Mouse (Mus musculus) MEL-GATA-1-ER (cell line): ENCODE measurements around the gene Gm8237.
"Not testable (repeated sequence)": the region's sequence is repeated elsewhere in the genome, so short reads cannot be mapped to it uniquely, and the experiment has no call there.

Source experiments
- DNase-seq: peaks from one replicate; pipeline ENCODE4 v3.0.0-alpha.2; 2012; ENCODE audit warnings: low read depth; ENCODE audit errors: extremely low read depth

Gm8237 gene

GRCm38 (mm10) chr14:5880241-5880640, at the start of gene Gm8237:
Gene Gm8237 (minus strand): TSS chr14:5880382.
- DNase-seq = not testable (repeated sequence)

DNA sequence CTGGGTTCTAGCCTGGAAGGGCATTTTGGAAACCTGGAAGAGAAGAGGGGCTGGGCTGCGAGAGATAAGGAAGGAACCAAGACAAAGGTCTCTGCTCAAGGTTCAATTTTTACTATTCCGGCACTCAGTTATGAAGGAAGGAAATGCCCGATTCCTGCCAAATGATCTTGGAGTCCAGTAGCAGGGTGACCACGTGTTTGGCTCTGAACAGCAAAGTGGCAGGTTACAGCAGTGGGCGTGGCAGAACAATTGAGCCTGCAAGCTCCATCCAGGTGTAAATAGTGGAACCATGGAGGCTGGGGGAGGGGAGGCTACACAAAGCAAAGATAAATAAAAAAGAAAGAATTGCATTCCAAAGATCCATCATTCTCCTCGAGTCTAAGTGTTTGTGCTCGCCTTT, 43.1 kb upstream of the Gm8237 start:
- DNase-seq = not testable (repeated sequence)

DNA sequence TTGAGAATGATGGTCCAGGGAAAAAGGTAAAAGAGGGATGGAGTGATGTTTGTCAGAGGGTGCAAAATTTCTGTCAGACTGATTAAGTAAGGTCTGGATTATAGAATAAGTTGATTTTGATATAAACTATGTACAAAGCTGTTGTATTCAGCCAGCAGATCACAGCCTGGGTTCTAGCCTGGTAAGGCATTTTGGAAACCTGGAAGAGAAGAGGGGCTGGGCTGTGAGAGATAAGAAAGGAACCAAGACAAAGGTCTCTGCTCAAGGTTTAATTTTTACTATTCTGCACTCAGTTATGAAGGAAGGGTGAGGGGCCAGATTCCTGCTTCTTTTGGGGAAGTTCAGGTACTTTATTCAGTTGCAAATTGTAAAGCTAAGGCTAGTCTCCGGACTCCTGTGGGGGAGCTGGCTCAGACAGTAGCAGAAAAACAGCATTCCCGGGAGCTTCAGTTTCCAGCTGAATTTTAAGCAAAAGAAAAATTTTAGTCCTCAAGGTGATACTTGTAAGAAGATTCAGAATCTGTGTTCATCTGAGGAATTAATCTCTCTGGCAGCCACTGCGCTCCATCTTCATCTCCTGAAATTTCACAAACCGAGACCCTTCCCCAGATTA, 38.3 kb upstream of the Gm8237 start:
- DNase-seq = not testable (repeated sequence)

- DNase-seq = not testable (repeated sequence)
Measured at GRCm38 (mm10) chr14:5913701-5914100, 33.5 kb upstream of the Gm8237 start.

- DNase-seq = not testable (repeated sequence)
Measured at GRCm38 (mm10) chr14:5879791-5880190, 391 bp downstream of the Gm8237 start.

DNA sequence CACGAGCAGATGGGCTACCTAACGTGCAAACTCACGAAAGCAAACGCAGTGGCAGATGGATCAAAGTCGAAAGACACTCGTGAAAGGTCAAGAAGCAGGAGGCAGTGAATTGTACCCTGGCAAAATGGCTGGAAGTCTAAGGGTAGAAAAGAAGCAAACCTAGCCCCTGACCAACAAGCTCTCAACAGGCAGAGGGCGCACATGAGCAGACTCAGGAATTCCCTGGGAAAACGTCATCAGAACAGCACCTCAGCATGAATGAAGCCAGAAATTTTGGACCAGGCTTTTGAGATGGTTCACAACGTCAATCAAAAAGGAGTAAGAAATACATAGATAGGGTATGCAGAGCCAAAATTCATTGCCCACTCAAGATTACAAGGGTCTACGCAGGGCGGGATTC, 1.0 kb downstream of the Gm8237 start:
- DNase-seq = not testable (repeated sequence)

DNA sequence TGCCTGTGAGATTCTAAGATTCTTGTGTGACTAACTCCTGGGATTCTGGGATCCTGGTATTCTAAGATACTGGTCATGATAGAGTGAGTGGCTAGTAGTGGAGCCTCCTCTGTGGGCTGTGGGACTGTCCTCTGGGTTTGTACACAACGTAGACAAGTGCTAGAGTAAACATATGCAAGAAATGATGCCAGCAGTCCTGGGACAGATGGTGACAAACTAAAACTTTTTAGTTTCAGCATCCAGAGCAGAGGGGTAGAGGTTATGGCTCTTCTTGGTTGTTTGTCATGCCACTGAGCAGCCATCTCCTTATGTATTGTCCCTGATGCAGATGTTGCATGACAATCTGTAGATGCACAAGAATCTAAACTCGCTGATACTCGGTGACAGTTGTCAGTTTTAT, 24.3 kb downstream of the Gm8237 start:
- DNase-seq = not testable (repeated sequence)

DNA sequence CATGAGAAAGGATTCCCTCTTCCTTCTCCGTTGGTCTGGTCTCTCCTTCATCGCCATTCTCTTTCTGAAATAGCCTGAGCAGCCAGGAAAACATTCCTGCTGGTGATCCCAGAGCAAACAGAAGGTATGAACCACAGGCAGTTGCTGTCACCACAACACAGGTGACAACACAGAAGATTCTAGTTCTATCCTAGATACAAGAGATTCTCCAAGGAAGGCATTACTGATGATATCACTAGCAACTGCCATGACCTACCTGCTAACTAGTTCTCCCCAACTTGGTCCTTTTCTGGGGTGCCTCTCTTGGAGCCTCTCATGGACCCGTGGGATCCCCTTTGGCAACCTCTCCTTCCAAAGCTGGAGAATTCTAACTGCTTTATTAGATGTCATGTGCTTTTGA, 50.0 kb downstream of the Gm8237 start, which contains the start of gene Gm3424:
Gm3424 (minus strand) TSS at position 101 of the 400 bp plus-strand sequence.
- not testable (repeated sequence) for DNase-seq

GRCm38 (mm10) chr14:5812699-5813356, 67.4 kb downstream of the Gm8237 start:
- DNase-seq = not testable (repeated sequence)
